Mouse (Mus musculus) intestine, postnatal 0 days (tissue): ENCODE data around the gene Gtf2i. TPM values are rescaled to one million over a fixed set of nuclear protein-coding genes. Genes with fewer than 3 reads are reported as not detected.
"Not testable (repeated sequence)": the region's sequence is repeated elsewhere in the genome, so short reads cannot be mapped to it uniquely, and the experiment has no call there.

ENCODE experiments used
- ATAC-seq: fragments of 200-750 bp; cut with Nextera tagmentation; 2 replicates; pipeline ENCODE4 v1.8.0; 2017; ENCODE audit warnings: mild to moderate bottlenecking, moderate TSS enrichment, moderate library complexity
- H3K27ac ChIP-seq: fragments of 300-500 bp; sonication (generic); 2 replicates; pipeline ENCODE4 v1.5.1; 2014; ENCODE audit warnings: mild to moderate bottlenecking, low read depth, low read length, moderate library complexity
- H3K27me3 ChIP-seq: fragments of 300-500 bp; sonication (generic); replicated peaks from 2 replicates; pipeline ENCODE4 v1.6.1; 2014; ENCODE audit warnings: low read length, mixed read lengths; ENCODE audit not compliant: control insufficient read depth, insufficient read depth
- H3K36me3 ChIP-seq: fragments of 300-500 bp; sonication (generic); 2 replicates; pipeline ENCODE4 v1.6.1; 2014; ENCODE audit warnings: mild to moderate bottlenecking, moderate library complexity; ENCODE audit not compliant: control insufficient read depth, insufficient read depth
- H3K4me1 ChIP-seq: fragments of 300-500 bp; sonication (generic); replicated peaks from 2 replicates; pipeline ENCODE4 v1.6.1; 2014; ENCODE audit warnings: antibody characterized with exemption, low read length, mixed read lengths; ENCODE audit not compliant: control insufficient read depth, insufficient read depth
- H3K4me2 ChIP-seq: fragments of 300-500 bp; sonication (generic); replicated peaks from 2 replicates; pipeline ENCODE4 v1.6.1; 2014; ENCODE audit warnings: low read depth, mild to moderate bottlenecking, moderate library complexity
- H3K4me3 ChIP-seq: fragments of 300-500 bp; sonication (generic); 2 replicates; pipeline ENCODE4 v1.5.1; 2014; ENCODE audit warnings: low read depth, low read length
- H3K9ac ChIP-seq: fragments of 300-500 bp; sonication (generic); 2 replicates; pipeline ENCODE4 v1.6.1; 2014; ENCODE audit warnings: mild to moderate bottlenecking, low read depth, low read length
- H3K9me3 ChIP-seq: fragments of 300-500 bp; sonication (generic); 2 replicates; pipeline ENCODE4 v1.6.1; 2016; ENCODE audit warnings: mixed run types; ENCODE audit not compliant: control insufficient read depth
- CTCF ChIP-seq: sonication (generic); IDR thresholded peaks from 2 replicates; pipeline ENCODE4 v1.5.1; 2016; ENCODE audit warnings: low read depth, mild to moderate bottlenecking, control low read depth, antibody characterized with exemption, moderate library complexity
- WGBS: fragments of 180-500 bp; shearing (Covaris S2); extraction: QIAGEN DNeasy Blood & Tissue Kit; methylation state at CpG from one replicate; pipeline ENCODE4 v1.1.7; 2014; 5-methylcytosine and 5-hydroxymethylcytosine counted together
- polyA plus RNA-seq: library from polyadenylated mRNA; unstranded; fragments of >200 nt; fragmentation: Nextera tagmentation; extraction: Ambion mirVana; gene quantifications from 2 replicates; pipeline ENCODE4 v1.2.1, GENCODE M21; 2015

Gene Gtf2i
- polyA plus RNA-seq, 1 experiment from 2014 or later, result 53.4 TPM

- H3K9ac ChIP-seq, result no peak overlapping the region
- no peaks in the 10 kb centered on the region; the same call in 1 of the 2 replicates for H3K4me1 ChIP-seq
- peak; percentile 70 for TF ChIP-seq CTCF
- no peak overlapping the region for H3K4me2 ChIP-seq
- H3K4me3 ChIP-seq, result no peak overlapping the region
- no peaks in the 10 kb centered on the region for H3K27me3 ChIP-seq
- no peaks in the 10 kb centered on the region for H3K9me3 ChIP-seq
- WGBS, result 81% methylated on average over 2 of the region's 2 CpGs
- no peaks in the 10 kb centered on the region for H3K36me3 ChIP-seq
- no peak for ATAC-seq
- no peak overlapping the region for H3K27ac ChIP-seq
These were observed 32.5 kb upstream of the Gtf2i start for GRCm38 (mm10) chr5:134347066-134347465.

- Histone ChIP-seq H3K27ac (no peak overlapping the region), H3K27me3 (no peaks in the 10 kb centered on the region), H3K4me3 (no peak overlapping the region), H3K4me1 (no peaks in the 10 kb centered on the region; the same call in 1 of the 2 replicates), H3K36me3 (no peaks in the 10 kb centered on the region), H3K4me2 (no peak overlapping the region), H3K9me3 (no peaks in the 10 kb centered on the region), H3K9ac (no peak overlapping the region)
- TF ChIP-seq CTCF, result peak; percentile 62
- 83% methylated on average over 9 of the region's 9 CpGs for WGBS
- ATAC-seq, result no peak
These were observed 30.9 kb upstream of the Gtf2i start for GRCm38 (mm10) chr5:134345449-134345848.

- no peak overlapping the region for H3K4me3 ChIP-seq
- no peak for TF ChIP-seq CTCF
- H3K27me3 ChIP-seq, result no peaks in the 10 kb centered on the region
- H3K9ac ChIP-seq, result no peak overlapping the region
- H3K4me1 ChIP-seq, result no peaks in the 10 kb centered on the region
- no peaks in the 10 kb centered on the region for H3K9me3 ChIP-seq
- H3K27ac ChIP-seq, result no peak overlapping the region
- no peak for ATAC-seq
- no peaks in the 10 kb centered on the region for H3K36me3 ChIP-seq
- H3K4me2 ChIP-seq, result no peak overlapping the region
- 83% methylated on average over 8 of the region's 8 CpGs for WGBS
These were observed 29.5 kb upstream of the Gtf2i start for GRCm38 (mm10) chr5:134344076-134344475.

- not testable (repeated sequence) for H3K27ac ChIP-seq, H3K4me2 ChIP-seq, H3K4me3 ChIP-seq, ATAC-seq, H3K9ac ChIP-seq, H3K27me3 ChIP-seq, H3K4me1 ChIP-seq, H3K36me3 ChIP-seq, H3K9me3 ChIP-seq
- WGBS, result 78% methylated on average over 4 of the region's 4 CpGs
These were observed 29.0 kb upstream of the Gtf2i start for GRCm38 (mm10) chr5:134343530-134343929.

- no peak overlapping the region for H3K4me2 ChIP-seq
- H3K9ac ChIP-seq, result no peak overlapping the region
- H3K9me3 ChIP-seq, result no peaks in the 10 kb centered on the region
- no peaks in the 10 kb centered on the region for H3K36me3 ChIP-seq
- WGBS, result 68% methylated on average over 18 of the region's 18 CpGs
- H3K27me3 ChIP-seq, result no peaks in the 10 kb centered on the region
- no peak for ATAC-seq
- no peak overlapping the region for H3K27ac ChIP-seq
- peak; percentile 32 for TF ChIP-seq CTCF
- H3K4me3 ChIP-seq, result no peak overlapping the region
- H3K4me1 ChIP-seq, result no peaks in the 10 kb centered on the region
These were observed 28.1 kb upstream of the Gtf2i start for GRCm38 (mm10) chr5:134342503-134343205.

- no peak for TF ChIP-seq CTCF
- H3K36me3 ChIP-seq, result no peaks in the 10 kb centered on the region
- H3K4me2 ChIP-seq, result no peak overlapping the region
- H3K27ac ChIP-seq, result no peak overlapping the region
- no peak overlapping the region for H3K9ac ChIP-seq
- H3K27me3 ChIP-seq, result no peaks in the 10 kb centered on the region
- no peak overlapping the region for H3K4me3 ChIP-seq
- no peaks in the 10 kb centered on the region for H3K9me3 ChIP-seq
- WGBS, result 89% methylated on average over 5 of the region's 5 CpGs
- ATAC-seq, result no peak
- H3K4me1 ChIP-seq, result no peaks in the 10 kb centered on the region
These were observed 27.2 kb upstream of the Gtf2i start for GRCm38 (mm10) chr5:134341721-134342120.
